Mouse (Mus musculus): ENCODE data around the gene Tsku. TPM values are rescaled to one million over a fixed set of nuclear protein-coding genes. Genes with fewer than 3 reads are reported as not detected.
A peak's percentile ranks its signal among the peaks of the same experiment; 100 is the strongest.

The Tsku gene
- total and polyA plus RNA-seq, 2 experiments from 2014 or later: 9.4 to 48.8 TPM

DNA sequence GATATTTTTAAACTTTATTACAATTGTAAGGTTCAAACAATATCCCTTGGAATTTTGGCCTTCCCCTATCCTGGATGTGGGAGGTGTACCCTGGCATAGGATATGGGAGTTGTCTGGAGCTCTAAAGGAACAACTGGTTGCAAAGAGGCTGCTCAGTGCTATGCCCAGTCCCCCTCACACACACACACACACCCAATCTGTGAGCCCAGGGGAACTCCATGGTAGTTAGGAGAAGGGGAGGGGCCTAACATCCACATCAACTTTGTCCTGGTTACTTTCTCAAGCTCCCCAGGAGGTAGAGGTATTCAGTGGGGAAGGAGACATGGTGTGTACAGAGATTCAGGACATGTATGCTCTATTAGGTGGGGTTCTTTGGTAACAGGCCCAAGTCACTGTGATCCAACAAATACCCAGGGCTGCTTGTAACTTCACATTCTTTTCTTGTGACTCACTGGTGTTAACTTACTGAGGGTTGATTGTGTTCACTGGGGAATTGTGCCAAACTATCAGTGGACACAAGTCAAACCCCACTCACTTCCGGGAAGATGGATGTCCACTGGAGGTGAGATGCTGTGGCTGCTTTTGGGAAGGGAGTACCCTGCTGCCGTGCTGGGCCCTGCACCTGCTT is 30.6 kb downstream of the Tsku start:
- TF ChIP-seq CTCF (IDR thresholded peaks at IDR 0.05; ENCODE audit: low read depth): no peak
- H3K4me3 ChIP-seq (ENCODE audit: low read length): no peak overlapping the region
- H3K9me3 ChIP-seq (ENCODE audit: low read length): no peaks in the 10 kb centered on the region
- no peaks in the 10 kb centered on the region for H3K27me3 ChIP-seq (ENCODE audit: insufficient read depth, low read length)
- ATAC-seq: no peak
- H3K9ac ChIP-seq (replicated peaks; ENCODE audit: low read length): no peak overlapping the region
- 71% methylated on average over 2 of the region's 2 CpGs for WGBS
- no peak overlapping the region for H3K4me2 ChIP-seq (ENCODE audit: low read depth, low read length)
- DNase-seq (ENCODE audit: low spot score): no peak
- H3K36me3 ChIP-seq (ENCODE audit: insufficient read depth, low read length): no peaks in the 10 kb centered on the region
- H3K4me1 ChIP-seq (ENCODE audit: insufficient read depth, low read length): no peaks in the 10 kb centered on the region
- H3K27ac ChIP-seq: no peak overlapping the region

DNA sequence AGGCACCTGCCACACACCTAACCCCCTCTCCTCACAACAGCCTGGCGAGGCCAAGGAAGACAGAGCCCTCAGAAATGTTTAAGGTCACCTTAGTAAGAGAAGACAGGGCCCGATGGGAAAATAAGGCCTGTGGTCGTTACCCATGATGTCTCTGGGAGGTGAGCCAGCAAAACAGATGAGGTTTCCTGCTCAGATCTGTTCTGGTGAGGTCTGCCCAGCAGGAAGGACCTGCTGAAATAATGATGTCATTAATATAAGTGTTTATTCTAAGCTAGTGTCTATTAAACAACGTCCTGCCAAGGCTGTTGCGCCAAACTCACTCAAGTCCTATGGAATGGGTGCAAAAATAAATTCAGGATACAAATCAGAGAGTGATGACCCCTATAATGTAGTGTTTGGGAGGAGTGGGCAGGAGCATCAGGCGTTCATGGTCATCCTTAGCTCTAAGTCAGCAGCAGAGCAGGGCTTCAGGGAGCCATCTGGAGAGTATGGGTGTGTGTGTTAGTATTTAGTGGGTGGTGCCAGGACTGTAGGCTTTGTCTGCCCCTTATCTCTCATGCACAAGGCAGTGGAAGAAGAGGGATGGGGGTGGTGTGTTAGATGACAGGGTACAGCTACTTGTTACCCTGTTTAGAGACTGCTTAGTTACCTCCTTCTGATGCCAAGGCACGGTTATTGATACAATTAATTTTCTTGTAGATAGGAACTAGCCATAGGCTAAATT is 31.3 kb downstream of the Tsku start:
- no peak for DNase-seq (ENCODE audit: low spot score)
- TF ChIP-seq CTCF (IDR thresholded peaks at IDR 0.05; ENCODE audit: low read depth): no peak
- no peaks in the 10 kb centered on the region for H3K36me3 ChIP-seq (ENCODE audit: insufficient read depth, low read length)
- H3K4me2 ChIP-seq (ENCODE audit: low read depth, low read length): no peak overlapping the region
- 57% methylated on average over 7 of the region's 7 CpGs for WGBS
- ATAC-seq: 0 out of 2 replicates have a peak, but pooled peaks have one; percentile 24
- H3K4me3 ChIP-seq (ENCODE audit: low read length): no peak overlapping the region
- no peaks in the 10 kb centered on the region for H3K9me3 ChIP-seq (ENCODE audit: low read length)
- H3K27me3 ChIP-seq (ENCODE audit: insufficient read depth, low read length): no peaks in the 10 kb centered on the region
- no peak overlapping the region for H3K9ac ChIP-seq (replicated peaks; ENCODE audit: low read length)
- H3K27ac ChIP-seq: no peak overlapping the region
- no peaks in the 10 kb centered on the region for H3K4me1 ChIP-seq (ENCODE audit: insufficient read depth, low read length)

DNA sequence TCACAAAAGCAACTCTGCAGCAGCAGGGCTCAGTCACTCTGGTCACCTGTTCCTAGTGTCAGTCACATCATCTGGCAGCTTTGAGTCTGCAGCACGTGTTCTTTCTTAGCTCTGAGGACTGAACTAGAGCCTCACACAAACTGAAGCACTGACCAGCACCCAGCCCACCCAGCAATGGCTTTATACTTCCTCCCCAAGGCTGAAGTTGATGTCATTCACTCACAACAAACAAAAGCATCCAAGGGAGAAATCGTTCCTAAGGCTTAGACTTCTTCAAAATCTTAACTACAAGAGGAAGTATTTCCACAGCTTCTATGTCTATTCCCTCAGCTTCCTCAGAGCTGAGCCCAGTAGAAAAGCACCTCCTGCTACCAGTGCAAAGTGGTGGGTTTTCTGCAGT is 32.8 kb downstream of the Tsku start:
- DNase-seq (ENCODE audit: low spot score) (no peak), ATAC-seq (no peak)
- Histone ChIP-seq H3K27ac (no peak overlapping the region), H3K9ac (replicated peaks; ENCODE audit: low read length) (no peak overlapping the region), H3K9me3 (ENCODE audit: low read length) (no peaks in the 10 kb centered on the region), H3K4me3 (ENCODE audit: low read length) (no peak overlapping the region), H3K27me3 (ENCODE audit: insufficient read depth, low read length) (no peaks in the 10 kb centered on the region), H3K36me3 (ENCODE audit: insufficient read depth, low read length) (no peaks in the 10 kb centered on the region), H3K4me1 (ENCODE audit: insufficient read depth, low read length) (peaks cover 5% of the 10 kb centered on the region), H3K4me2 (ENCODE audit: low read depth, low read length) (no peak overlapping the region)
- WGBS: 37% methylated on average over 2 of the region's 2 CpGs
- no peak for TF ChIP-seq CTCF (IDR thresholded peaks at IDR 0.05; ENCODE audit: low read depth)

DNA sequence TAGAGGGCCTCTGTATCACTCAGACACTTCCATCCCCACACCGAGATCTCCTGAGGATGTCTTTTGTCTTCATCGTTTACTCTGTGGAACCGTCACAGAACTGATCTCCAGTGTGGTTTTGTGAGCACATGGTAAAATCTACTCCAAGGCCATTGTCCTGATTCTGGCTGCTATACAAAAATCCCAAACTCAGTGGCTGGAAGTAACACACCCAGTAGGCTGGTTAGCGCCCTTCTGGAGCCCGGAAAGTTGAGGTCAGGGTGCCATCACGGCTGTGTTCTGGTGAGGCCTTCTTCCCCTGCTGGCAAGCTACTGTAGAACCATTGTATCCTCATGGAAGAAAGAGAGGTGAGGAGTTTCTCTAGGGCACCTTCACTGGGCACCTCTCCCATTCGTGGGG is 35.1 kb downstream of the Tsku start:
- H3K27me3 ChIP-seq (ENCODE audit: insufficient read depth, low read length): no peaks in the 10 kb centered on the region

DNA sequence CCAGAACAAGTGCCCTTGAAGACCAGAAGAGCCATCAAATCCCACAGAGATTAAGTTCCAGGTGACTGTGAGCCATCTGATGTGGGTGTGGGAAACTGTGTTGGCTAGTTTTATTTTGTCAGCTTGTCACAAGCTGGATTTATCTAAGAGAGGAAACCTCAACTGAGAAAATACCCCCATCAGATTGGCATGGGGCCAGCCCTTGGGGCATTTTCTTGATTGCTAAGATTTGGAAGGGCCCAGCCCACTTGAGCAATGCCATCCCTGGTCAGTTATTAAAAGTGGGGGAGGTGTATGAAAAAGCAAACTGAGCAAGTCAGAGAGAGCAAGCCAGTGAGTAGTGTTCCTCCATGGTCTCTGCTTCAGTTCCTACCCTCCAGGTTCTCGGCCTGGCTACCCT is 36.9 kb downstream of the Tsku start:
- no peaks in the 10 kb centered on the region for H3K27me3 ChIP-seq (ENCODE audit: insufficient read depth, low read length)
- TF ChIP-seq CTCF (IDR thresholded peaks at IDR 0.05; ENCODE audit: low read depth): no peak
- WGBS: 45% methylated on average over 1 of the region's 1 CpGs
- ATAC-seq (no peak), DNase-seq (ENCODE audit: low spot score) (peak; percentile 23)
- H3K4me1 ChIP-seq (ENCODE audit: insufficient read depth, low read length): peaks cover 9% of the 10 kb centered on the region
- H3K9me3 ChIP-seq (ENCODE audit: low read length): no peaks in the 10 kb centered on the region
- H3K36me3 ChIP-seq (ENCODE audit: insufficient read depth, low read length): no peaks in the 10 kb centered on the region
- H3K27ac ChIP-seq: no peak overlapping the region
- no peak overlapping the region for H3K9ac ChIP-seq (replicated peaks; ENCODE audit: low read length)
- no peak overlapping the region for H3K4me2 ChIP-seq (ENCODE audit: low read depth, low read length)
- H3K4me3 ChIP-seq (ENCODE audit: low read length): no peak overlapping the region

More for the DNA sequence above, 35.1 kb downstream of the Tsku start:
- ATAC-seq (no peak), DNase-seq (ENCODE audit: low spot score) (no peak)
- Histone ChIP-seq H3K4me2 (ENCODE audit: low read depth, low read length) (no peak overlapping the region), H3K4me1 (ENCODE audit: insufficient read depth, low read length) (peaks cover 9% of the 10 kb centered on the region), H3K27ac (no peak overlapping the region), H3K9me3 (ENCODE audit: low read length) (no peaks in the 10 kb centered on the region), H3K9ac (replicated peaks; ENCODE audit: low read length) (no peak overlapping the region), H3K36me3 (ENCODE audit: insufficient read depth, low read length) (no peaks in the 10 kb centered on the region), H3K4me3 (ENCODE audit: low read length) (no peak overlapping the region)
- TF ChIP-seq CTCF (IDR thresholded peaks at IDR 0.05; ENCODE audit: low read depth): no peak
- 62% methylated on average over 7 of the region's 7 CpGs for WGBS

DNA sequence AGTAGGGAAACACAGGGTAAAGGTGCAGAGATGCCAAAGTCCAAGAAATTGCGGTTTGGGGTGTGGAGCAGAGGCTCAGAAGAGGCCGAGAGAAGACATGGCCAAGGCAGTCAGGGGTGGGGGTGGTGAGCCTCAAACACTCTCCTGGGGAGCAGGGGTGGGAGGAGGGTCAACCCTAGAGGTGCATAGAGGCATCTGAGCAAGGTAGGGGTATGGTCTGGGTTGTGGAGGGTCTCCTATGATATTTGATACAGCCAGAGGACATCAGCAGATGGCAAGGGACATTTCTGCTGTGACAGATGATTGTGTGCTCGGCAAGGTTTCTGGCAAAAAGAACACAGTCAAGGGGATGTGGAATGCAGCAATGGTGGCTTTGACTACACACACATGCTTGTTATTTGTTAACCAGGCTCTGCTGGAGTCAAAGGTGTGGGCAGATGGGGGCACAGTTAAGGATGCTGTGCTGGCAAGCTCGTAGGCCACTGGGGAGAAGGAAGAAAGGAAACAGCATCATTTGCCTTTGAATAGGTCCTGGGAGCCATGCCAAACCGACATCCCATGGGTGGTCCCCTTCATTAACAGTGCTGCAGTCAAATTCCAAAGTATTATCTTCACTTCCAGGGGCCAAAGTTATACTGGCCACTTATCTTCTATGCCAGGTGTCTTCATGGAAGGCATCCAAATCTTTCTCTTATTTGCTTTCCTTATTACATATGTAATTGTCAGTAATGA is 37.7 kb downstream of the Tsku start:
- no peak overlapping the region for H3K9ac ChIP-seq (replicated peaks; ENCODE audit: low read length)
- no peak for TF ChIP-seq CTCF (IDR thresholded peaks at IDR 0.05; ENCODE audit: low read depth)
- peaks cover 9% of the 10 kb centered on the region for H3K4me1 ChIP-seq (ENCODE audit: insufficient read depth, low read length)
- no peaks in the 10 kb centered on the region for H3K36me3 ChIP-seq (ENCODE audit: insufficient read depth, low read length)
- no peaks in the 10 kb centered on the region for H3K27me3 ChIP-seq (ENCODE audit: insufficient read depth, low read length)
- peak overlapping the region; percentile 56; the same call in 1 of the 2 replicates for H3K27ac ChIP-seq
- WGBS: 20% methylated on average over 5 of the region's 5 CpGs
- H3K4me3 ChIP-seq (ENCODE audit: low read length): no peak overlapping the region
- peak; percentile 84 for ATAC-seq
- no peak overlapping the region for H3K4me2 ChIP-seq (ENCODE audit: low read depth, low read length)
- no peaks in the 10 kb centered on the region for H3K9me3 ChIP-seq (ENCODE audit: low read length)
- peak; percentile 88 for DNase-seq (ENCODE audit: low spot score)
